ENCODE assay signal across 28 mouse cellular contexts in the genomic region with DNA sequence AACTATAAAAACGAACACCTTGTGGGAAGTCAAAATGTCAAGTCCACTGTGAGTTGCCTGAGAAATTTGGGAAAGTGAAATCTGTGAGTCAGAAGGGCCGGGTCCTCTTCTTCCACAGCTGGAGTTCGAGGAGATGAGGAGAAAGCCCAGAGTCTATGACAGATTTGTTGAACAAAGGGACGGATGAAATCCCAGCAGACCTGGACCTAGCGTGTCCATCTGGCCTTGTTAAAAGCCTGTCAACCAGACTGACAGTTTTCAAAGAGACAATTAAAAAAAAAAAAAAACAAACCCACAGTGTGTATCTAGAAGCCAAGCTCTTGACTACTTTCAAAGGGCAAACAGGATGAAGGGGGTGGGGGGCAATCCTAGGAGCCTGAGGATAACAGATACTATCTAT. TPM values are rescaled to one million over a fixed set of nuclear protein-coding genes. Genes with fewer than 3 reads are reported as not detected.
A peak's percentile ranks its signal among the peaks of the same experiment; 100 is the strongest.
DNase-seq lines count a peak whose midpoint lies in the region; ATAC-seq and TF ChIP-seq lines count a peak whose summit lies in the region.
"Had no signal": no experiment of that assay in that cellular context is flagged by ENCODE, and none has a peak within 500 bp of the region (broad histone marks: within the 10 kb centered on the region; RNA-seq: fewer than 3 reads in every experiment).

No protein-coding gene starts in this region.

- H3K9me3 ChIP-seq in forebrain, embryonic 10.5 days: no peaks in the 10 kb centered on the region
- no peaks in the 10 kb centered on the region for H3K9me3 ChIP-seq in forebrain, embryonic 15.5 days
- no peaks in the 10 kb centered on the region for H3K9me3 ChIP-seq in neural tube, embryonic 11.5 days (ENCODE audit: control insufficient read depth, low read length)
- no peaks in the 10 kb centered on the region for H3K9me3 ChIP-seq in hindbrain, postnatal 0 days (ENCODE audit: low read length)
- no peaks in the 10 kb centered on the region for H3K9me3 ChIP-seq in midbrain, embryonic 15.5 days
- H3K9me3 ChIP-seq: forebrain, embryonic 12.5 days; limb, embryonic 10.5 days; limb, embryonic 15.5 days; liver, embryonic 13.5 days had no signal

- no peaks in the 10 kb centered on the region for H3K27me3 ChIP-seq in forebrain, embryonic 10.5 days (ENCODE audit: poor library complexity, severe bottlenecking)
- H3K27me3 ChIP-seq in forebrain, embryonic 15.5 days: no peaks in the 10 kb centered on the region
- H3K27me3 ChIP-seq in neural tube, embryonic 11.5 days (ENCODE audit: control insufficient read depth, insufficient read depth, low read length): no peaks in the 10 kb centered on the region
- H3K27me3 ChIP-seq in hindbrain, postnatal 0 days (ENCODE audit: insufficient read depth, low read length): no peaks in the 10 kb centered on the region
- H3K27me3 ChIP-seq in midbrain, embryonic 15.5 days (replicated peaks): no peaks in the 10 kb centered on the region
- H3K27me3 ChIP-seq: forebrain, embryonic 12.5 days; limb, embryonic 15.5 days; liver, embryonic 13.5 days had no signal

- H3K4me3 ChIP-seq in forebrain, embryonic 10.5 days: no peak overlapping the region
- no peak overlapping the region for H3K4me3 ChIP-seq in forebrain, embryonic 15.5 days
- no peak overlapping the region for H3K4me3 ChIP-seq in neural tube, embryonic 11.5 days (ENCODE audit: low read depth, low read length)
- no peak overlapping the region for H3K4me3 ChIP-seq in hindbrain, postnatal 0 days (ENCODE audit: low read length)
- H3K4me3 ChIP-seq in midbrain, embryonic 15.5 days: no peak overlapping the region
- H3K4me3 ChIP-seq: erythroblast, embryonic 14.5 days; forebrain, embryonic 12.5 days; limb, embryonic 10.5 days; limb, embryonic 15.5 days; liver, embryonic 13.5 days had no signal

- WGBS in forebrain, embryonic 10.5 days: 60% methylated on average over 5 of the region's 5 CpGs
- WGBS in forebrain, embryonic 15.5 days: 59% methylated on average over 5 of the region's 5 CpGs
- 46% methylated on average over 5 of the region's 5 CpGs for WGBS in neural tube, embryonic 11.5 days
- WGBS in hindbrain, postnatal 0 days: 34% methylated on average over 5 of the region's 5 CpGs
- WGBS in midbrain, embryonic 15.5 days: 27% methylated on average over 5 of the region's 5 CpGs

- DNase-seq in forebrain, embryonic 10.5 days (ENCODE audit: extremely low spot score, low spot score): no peak
- no peak for DNase-seq in neural tube, embryonic 11.5 days (ENCODE audit: low spot score)
- DNase-seq in neural tube, embryonic 10.5 days (ENCODE audit: extremely low spot score, low spot score): no peak
- DNase-seq in hindbrain, postnatal 0 days (ENCODE audit: low spot score): peak; percentile 38
- no peak for DNase-seq in kidney, postnatal 14 days
- no peak for DNase-seq in right cerebral cortex, postnatal 25 days
- DNase-seq: adrenal gland, postnatal 10 days; cerebellum, adult 11 months; cerebellum, adult 9-10 months; cerebellum, postnatal 36 days; embryo, embryonic 11 days; gastrocnemius, postnatal 10 days; layer of hippocampus, adult 9-11 months; liver, embryonic 13.5 days; lung, adult 18-20 months; right cerebral cortex, adult 18-20 months; right cerebral cortex, postnatal 4 days; thymus, adult 2 months; thymus, postnatal 4 days had no signal

- no peaks in the 10 kb centered on the region for H3K36me3 ChIP-seq in forebrain, embryonic 10.5 days (replicated peaks)
- no peaks in the 10 kb centered on the region for H3K36me3 ChIP-seq in forebrain, embryonic 15.5 days
- no peaks in the 10 kb centered on the region; the same call in 1 of the 2 replicates for H3K36me3 ChIP-seq in neural tube, embryonic 11.5 days (ENCODE audit: control insufficient read depth, insufficient read depth, low read length)
- H3K36me3 ChIP-seq in hindbrain, postnatal 0 days (ENCODE audit: insufficient read depth, low read length): no peaks in the 10 kb centered on the region
- H3K36me3 ChIP-seq in midbrain, embryonic 15.5 days (replicated peaks): no peaks in the 10 kb centered on the region
- H3K36me3 ChIP-seq: forebrain, embryonic 12.5 days; liver, embryonic 13.5 days had no signal

- H3K4me1 ChIP-seq in forebrain, embryonic 10.5 days: peaks cover 42% of the 10 kb centered on the region
- H3K4me1 ChIP-seq in forebrain, embryonic 15.5 days: peaks cover 5% of the 10 kb centered on the region; the same call in 1 of the 2 replicates
- H3K4me1 ChIP-seq in neural tube, embryonic 11.5 days (ENCODE audit: control insufficient read depth, insufficient read depth, low read length): peaks cover 12% of the 10 kb centered on the region
- H3K4me1 ChIP-seq in hindbrain, postnatal 0 days (ENCODE audit: insufficient read depth, low read length): peaks cover 16% of the 10 kb centered on the region; the same call in 1 of the 2 replicates
- peaks cover 17% of the 10 kb centered on the region for H3K4me1 ChIP-seq in midbrain, embryonic 15.5 days

- no peak overlapping the region for H3K4me2 ChIP-seq in forebrain, embryonic 15.5 days (replicated peaks)
- H3K4me2 ChIP-seq in neural tube, embryonic 11.5 days (ENCODE audit: low read depth): no peak overlapping the region
- no peak overlapping the region for H3K4me2 ChIP-seq in hindbrain, postnatal 0 days (ENCODE audit: low read depth, low read length)
- H3K4me2 ChIP-seq in midbrain, embryonic 15.5 days: no peak overlapping the region
- H3K4me2 ChIP-seq: forebrain, embryonic 12.5 days; heart, embryonic 11.5 days; limb, embryonic 15.5 days; liver, embryonic 13.5 days had no signal

- H3K9ac ChIP-seq in forebrain, embryonic 15.5 days (replicated peaks): no peak overlapping the region
- peak overlapping the region; percentile 6; the same call in 1 of the 2 replicates for H3K9ac ChIP-seq in neural tube, embryonic 11.5 days (ENCODE audit: low read length)
- no peak overlapping the region for H3K9ac ChIP-seq in hindbrain, postnatal 0 days (replicated peaks; ENCODE audit: low read length)
- H3K9ac ChIP-seq in midbrain, embryonic 15.5 days: no peak overlapping the region
- H3K9ac ChIP-seq: forebrain, embryonic 12.5 days; limb, embryonic 15.5 days; liver, embryonic 13.5 days had no signal

- ATAC-seq in forebrain, embryonic 15.5 days (replicated peaks): no peak
- ATAC-seq in neural tube, embryonic 11.5 days (ENCODE audit: insufficient read depth, low FRiP score, low TSS enrichment): no peak
- no peak for ATAC-seq in hindbrain, postnatal 0 days
- ATAC-seq in midbrain, embryonic 15.5 days (replicated peaks): no peak
- ATAC-seq: intestine, postnatal 0 days; lung, postnatal 0 days had no signal

- 0 out of 2 replicates have a peak overlapping the region, but pooled peaks have one; percentile 22 for H3K27ac ChIP-seq in forebrain, embryonic 10.5 days
- H3K27ac ChIP-seq in forebrain, embryonic 15.5 days (replicated peaks): no peak overlapping the region
- H3K27ac ChIP-seq in neural tube, embryonic 11.5 days (ENCODE audit: low read depth, low read length): no peak overlapping the region
- H3K27ac ChIP-seq in hindbrain, postnatal 0 days: no peak overlapping the region
- H3K27ac ChIP-seq in midbrain, embryonic 15.5 days: peak overlapping the region; percentile 43; the same call in 1 of the 2 replicates
- H3K27ac ChIP-seq: forebrain, embryonic 12.5 days; limb, embryonic 15.5 days; liver, embryonic 13.5 days had no signal

- TF ChIP-seq CTCF in hindbrain, postnatal 0 days (IDR thresholded peaks at IDR 0.05; ENCODE audit: low read depth): no peak

RNA-seq across cellular contexts. Expression of gene Tspan9, which starts 14.0 kb away (rescaled TPM):
- polyA plus RNA-seq in forebrain, embryonic 10.5 days (2016; fragmentation: Nextera tagmentation; extraction: Ambion mirVana): 39.4 and 41.3 TPM in 2 replicates
- 45.9 and 47.7 TPM in 2 replicates for polyA plus RNA-seq in forebrain, embryonic 15.5 days (2015; fragmentation: Nextera tagmentation; extraction: Ambion mirVana)
- 64.5 and 66.0 TPM in 2 replicates for polyA plus RNA-seq in neural tube, embryonic 11.5 days (2014; fragmentation: Nextera tagmentation; extraction: Ambion mirVana)
- total RNA-seq in hindbrain, postnatal 0 days (2014; rRNA removed): 177 and 266 TPM in 2 replicates
- polyA plus RNA-seq in hindbrain, postnatal 0 days (2015; fragmentation: Nextera tagmentation; extraction: Ambion mirVana): 70.1 and 73.8 TPM in 2 replicates
- 33.9 and 42.1 TPM in 2 replicates for polyA plus RNA-seq in midbrain, embryonic 15.5 days (2015; fragmentation: Nextera tagmentation; extraction: Ambion mirVana)

Comparison
In these comparisons a context has a peak if more than half of its experiments do, and no peak if none do; other contexts are left out.
1. H3K27ac ChIP-seq: peak in forebrain, embryonic 10.5 days (single experiment) and midbrain, embryonic 15.5 days (single experiment); none in forebrain, embryonic 15.5 days (single experiment), neural tube, embryonic 11.5 days (single experiment) and hindbrain, postnatal 0 days (single experiment).